Mouse (Mus musculus) leukemia stem cell, adult 10-12 weeks (primary cell): ENCODE results near the gene Avil. TPM values are rescaled to one million over a fixed set of nuclear protein-coding genes. Genes with fewer than 3 reads are reported as not detected.

Experiments
- polyA plus RNA-seq: library from polyadenylated mRNA; stranded (reverse); fragments of >175 nt; gene quantifications from 2 replicates; pipeline ENCODE4 v1.2.3, GENCODE M21; 2012; ENCODE audit warnings: low replicate concordance

Avil gene
- 0.24 and 0.36 TPM in 2 replicates for polyA plus RNA-seq

GRCm38 (mm10) chr10:127000529-127000928, at the start of gene Avil:
Avil (plus strand) TSS chr10:127000709.

GRCm38 (mm10) chr10:126978277-126978994, 22.1 kb upstream of the Avil start, which contains the start of gene Ctdsp2:
Ctdsp2 (plus strand) TSS chr10:126978717.

GRCm38 (mm10) chr10:127030336-127031296, 30.1 kb downstream of the Avil start, which contains the start of gene Tsfm:
Tsfm (minus strand) TSS chr10:127030840.

GRCm38 (mm10) chr10:127041274-127041766, 40.8 kb downstream of the Avil start, which contains the start of the genes Mettl1 and Eef1akmt3:
Mettl1 (plus strand) TSS chr10:127041414.
Eef1akmt3 (minus strand) TSS chr10:127041513.

GRCm38 (mm10) chr10:127047954-127048353, 47.4 kb downstream of the Avil start, which contains the start of gene Cyp27b1:
Cyp27b1 (plus strand) TSS chr10:127048250.

GRCm38 (mm10) chr10:127059968-127060916, 59.7 kb downstream of the Avil start, which contains the start of gene March9:
March9 (minus strand) TSS chr10:127060184.

GRCm38 (mm10) chr10:127063239-127063872, 62.8 kb downstream of the Avil start, which contains the start of gene Cdk4:
Cdk4 (plus strand) TSS chr10:127063534.

Other genes with a start within 250 kb of the Avil start
- gene Atp23, start 99.4 kb upstream of the Avil start, polyA plus RNA-seq: 7.7 and 11.9 TPM in 2 replicates
- 54.0 and 101 TPM in 2 replicates for gene Ctdsp2, start 22.0 kb upstream of the Avil start, polyA plus RNA-seq
- gene Tsfm, start 30.1 kb downstream of the Avil start, polyA plus RNA-seq: 75.8 and 81.5 TPM in 2 replicates
- gene Mettl1, start 40.7 kb downstream of the Avil start, polyA plus RNA-seq: 10.1 and 35.2 TPM in 2 replicates
- gene Eef1akmt3, start 40.8 kb downstream of the Avil start, polyA plus RNA-seq: 0.23 and 0.30 TPM in 2 replicates
- gene Cyp27b1, start 47.5 kb downstream of the Avil start, polyA plus RNA-seq: not detected in 2 replicates
- 1.2 and 3.2 TPM in 2 replicates for gene March9, start 59.5 kb downstream of the Avil start, polyA plus RNA-seq
- gene Cdk4, start 62.8 kb downstream of the Avil start, polyA plus RNA-seq: 1,058 and 1,859 TPM in 2 replicates
- 19.4 and 24.4 TPM in 2 replicates for gene Tspan31, start 69.6 kb downstream of the Avil start, polyA plus RNA-seq
- gene Agap2, start 74.6 kb downstream of the Avil start, polyA plus RNA-seq: 26.3 and 51.9 TPM in 2 replicates
- gene Os9, start 120.4 kb downstream of the Avil start, polyA plus RNA-seq: 127 and 168 TPM in 2 replicates
- gene B4galnt1, start 164.5 kb downstream of the Avil start, polyA plus RNA-seq: 119 and 242 TPM in 2 replicates
- 0.11 and 0.35 TPM in 2 replicates for gene Slc26a10, start 179.9 kb downstream of the Avil start, polyA plus RNA-seq
- 26.0 and 48.2 TPM in 2 replicates for gene Arhgef25, start 189.4 kb downstream of the Avil start, polyA plus RNA-seq
- 180 and 400 TPM in 2 replicates for gene Dtx3, start 195.0 kb downstream of the Avil start, polyA plus RNA-seq
- gene Pip4k2c, start 210.9 kb downstream of the Avil start, polyA plus RNA-seq: 42.0 and 97.1 TPM in 2 replicates